Mouse (Mus musculus) CH12.LX (cell line): ENCODE measurements around the gene Tnip3. TPM values are rescaled to one million over a fixed set of nuclear protein-coding genes. Genes with fewer than 3 reads are reported as not detected.

Experiments
- DNase-seq: peaks from one replicate; pipeline ENCODE4 v3.0.0-alpha.2; 2013; ENCODE audit errors: extremely low read depth
- H3K27ac ChIP-seq: 2 replicates; pipeline ENCODE4 v1.5.1; 2012; ENCODE audit warnings: low read depth, mild to moderate bottlenecking, control low read depth, moderate library complexity; ENCODE audit not compliant: insufficient read depth
- H3K27me3 ChIP-seq: replicated peaks from 2 replicates; pipeline ENCODE3; 2012; ENCODE audit warnings: inconsistent platforms
- H3K36me3 ChIP-seq, 2 experiments: replicated peaks in 1 of 2; 2 replicates each; pipeline versions ENCODE3 to v1.6.1; 2012; ENCODE audit warnings: inconsistent platforms in 1 of 2, low read length in 1 of 2, mild to moderate bottlenecking in 1 of 2, mixed read lengths in 1 of 2, moderate library complexity in 1 of 2; ENCODE audit not compliant: control insufficient read depth in 1 of 2, insufficient read depth in 1 of 2
- H3K4me1 ChIP-seq, 2 experiments: 2 replicates each; pipeline ENCODE4 v1.6.1; 2012; ENCODE audit warnings: inconsistent platforms in 1 of 2, moderate library complexity in 1 of 2; ENCODE audit not compliant: insufficient read depth in 2 of 2, control insufficient read depth in 1 of 2
- H3K4me2 ChIP-seq: 2 replicates; pipeline ENCODE4 v1.6.1; 2012; ENCODE audit warnings: low read depth, mild to moderate bottlenecking, control low read depth; ENCODE audit not compliant: poor library complexity, insufficient read depth, severe bottlenecking
- H3K4me3 ChIP-seq, 3 experiments: fragments of 150-350 bp in 1 of 3; sonication (generic) in 1 of 3; replicated peaks in 1 of 3; 2 replicates each; pipeline versions ENCODE3 to v1.5.1; 2011 to 2012; ENCODE audit warnings: low read depth in 2 of 3, low read length in 2 of 3, mild to moderate bottlenecking in 2 of 3, moderate library complexity in 2 of 3, control low read depth in 1 of 3, improper control_type of control experiment in 1 of 3, inconsistent platforms in 1 of 3, mixed read lengths in 1 of 3; ENCODE audit not compliant: poor library complexity in 1 of 3
- H3K79me2 ChIP-seq: replicated peaks from 2 replicates; pipeline ENCODE4 v1.6.1; 2012; ENCODE audit warnings: mild to moderate bottlenecking, moderate library complexity; ENCODE audit not compliant: control insufficient read depth, poor library complexity, insufficient read depth, severe bottlenecking; ENCODE audit errors: extremely low read depth
- H3K9ac ChIP-seq: 2 replicates; pipeline ENCODE4 v1.6.1; 2012; ENCODE audit warnings: low read depth, mild to moderate bottlenecking, control low read depth, moderate library complexity; ENCODE audit not compliant: insufficient read depth
- H3K9me3 ChIP-seq: replicated peaks from 2 replicates; pipeline ENCODE3; 2012; ENCODE audit warnings: low read length, inconsistent platforms, mixed read lengths
- BHLHE40 ChIP-seq: IDR thresholded peaks from 2 replicates; pipeline ENCODE4 v1.6.1; 2011; ENCODE audit warnings: mild to moderate bottlenecking, low read depth, low read length, improper control_type of control experiment
- CHD1 ChIP-seq: IDR thresholded peaks from 2 replicates; pipeline ENCODE4 v1.6.1; 2012; ENCODE audit warnings: low read depth, low read length, improper control_type of control experiment, inconsistent platforms
- CHD2 ChIP-seq: IDR thresholded peaks from 2 replicates; pipeline ENCODE4 v1.6.1; 2011; ENCODE audit warnings: low read length, improper control_type of control experiment
- E2F4 ChIP-seq: IDR thresholded peaks from 2 replicates; pipeline ENCODE4 v1.6.1; 2011; ENCODE audit warnings: low read depth, low read length, improper control_type of control experiment; ENCODE audit not compliant: insufficient replicate concordance
- EP300 ChIP-seq: IDR thresholded peaks from 2 replicates; pipeline ENCODE4 v1.6.1; 2011; ENCODE audit warnings: low read length, improper control_type of control experiment
- GABPA ChIP-seq: IDR thresholded peaks from 2 replicates; pipeline ENCODE4 v1.6.1; 2012; ENCODE audit warnings: low read depth, low read length, improper control_type of control experiment, inconsistent platforms; ENCODE audit not compliant: insufficient replicate concordance
- HCFC1 ChIP-seq: IDR thresholded peaks from 2 replicates; pipeline ENCODE4 v1.6.1; 2012; ENCODE audit warnings: low read depth, mild to moderate bottlenecking, inconsistent platforms, low read length, improper control_type of control experiment
- JUND ChIP-seq: conservative IDR thresholded peaks from 2 replicates; pipeline ENCODE4 v1.6.1; 2011; ENCODE audit warnings: low read depth, low read length, improper control_type of control experiment
- KAT2A ChIP-seq: IDR thresholded peaks from 2 replicates; pipeline ENCODE4 v1.6.1; 2012; ENCODE audit warnings: low read length, improper control_type of control experiment, inconsistent platforms; ENCODE audit not compliant: insufficient replicate concordance
- MAFK ChIP-seq: IDR thresholded peaks from 2 replicates; pipeline ENCODE4 v1.6.1; 2011; ENCODE audit warnings: low read length, improper control_type of control experiment; ENCODE audit not compliant: insufficient replicate concordance
- MEF2A ChIP-seq: IDR thresholded peaks from 2 replicates; pipeline ENCODE4 v1.6.1; 2014; ENCODE audit warnings: low read depth, mild to moderate bottlenecking, inconsistent platforms, low read length, improper control_type of control experiment, borderline replicate concordance
- NELFE ChIP-seq: IDR thresholded peaks from 2 replicates; pipeline ENCODE4 v1.6.1; 2011; ENCODE audit warnings: low read depth, low read length, improper control_type of control experiment
- NRF1 ChIP-seq: IDR thresholded peaks from 2 replicates; pipeline ENCODE4 v1.6.1; 2014; ENCODE audit warnings: low read depth, mild to moderate bottlenecking, inconsistent platforms, low read length, improper control_type of control experiment, moderate library complexity
- POLR2A ChIP-seq: IDR thresholded peaks from 2 replicates; pipeline ENCODE4 v1.6.1; 2011; ENCODE audit warnings: low read depth, mild to moderate bottlenecking, improper control_type of control experiment, low read length
- POLR2AphosphoS2 ChIP-seq: IDR thresholded peaks from 2 replicates; pipeline ENCODE4 v1.6.1; 2011; ENCODE audit warnings: low read depth, low read length, improper control_type of control experiment
- RAD21 ChIP-seq: IDR thresholded peaks from 2 replicates; pipeline ENCODE4 v1.6.1; 2011; ENCODE audit warnings: low read depth, mild to moderate bottlenecking, low read length, improper control_type of control experiment, moderate library complexity
- RCOR1 ChIP-seq: conservative IDR thresholded peaks from 2 replicates; pipeline ENCODE4 v1.6.1; 2012; ENCODE audit warnings: low read depth, mild to moderate bottlenecking, inconsistent platforms, low read length, improper control_type of control experiment
- SIN3A ChIP-seq: IDR thresholded peaks from 2 replicates; pipeline ENCODE4 v1.6.1; 2012; ENCODE audit warnings: low read length, improper control_type of control experiment, inconsistent platforms
- TBP ChIP-seq: conservative IDR thresholded peaks from 2 replicates; pipeline ENCODE4 v1.6.1; 2011; ENCODE audit warnings: low read depth, low read length, improper control_type of control experiment
- TCF12 ChIP-seq: IDR thresholded peaks from 2 replicates; pipeline ENCODE4 v1.6.1; 2014; ENCODE audit warnings: low read depth, mild to moderate bottlenecking, inconsistent platforms, low read length, improper control_type of control experiment
- UBTF ChIP-seq: IDR thresholded peaks from 2 replicates; pipeline ENCODE4 v1.6.1; 2012; ENCODE audit warnings: low read depth, mild to moderate bottlenecking, inconsistent platforms, low read length, improper control_type of control experiment, moderate library complexity
- ZNF384 ChIP-seq: IDR thresholded peaks from 2 replicates; pipeline ENCODE4 v1.6.1; 2012; ENCODE audit warnings: low read depth, low read length, improper control_type of control experiment, inconsistent platforms
- dilution Hi-C: fragments of 300-500 bp; cut with MboI; formaldehyde crosslinking; loops from 2 replicates; pipeline ENCODE4 v1.14.3; 2020; ENCODE audit warnings: low sequenced_read_pairs; ENCODE audit not compliant: extremely low pct_unique_long_range_greater_than_20kb, extremely low pct_ligation_motif_present
- in situ Hi-C: fragments of 300-500 bp; cut with MboI; formaldehyde crosslinking; loops from 3 replicates; pipeline ENCODE4 v1.14.3; 2019; ENCODE audit warnings: low sequenced_read_pairs, low pct_ligation_motif_present, low pct_unique_long_range_greater_than_20kb, mixed read lengths
- polyA plus RNA-seq: library from polyadenylated mRNA; unstranded; fragments of >175 nt; gene quantifications from 2 replicates; pipeline ENCODE4 v1.2.1, GENCODE M21; 2012; ENCODE audit warnings: low read depth; ENCODE audit not compliant: insufficient read length
- total RNA-seq, 2 experiments: library from RNA; depleted of rRNA; stranded (reverse); fragments of 300-350 nt in 1 of 2; fragments of >200 nt in 1 of 2; gene quantifications; 2 replicates each; pipeline ENCODE4 v1.2.3; 2012 to 2014

The Tnip3 gene
- total and polyA plus RNA-seq, 3 experiments, result 1.4 to 2.5 (median 2.5) TPM

GRCm38 (mm10) chr6:65538921-65539320 is 13.8 kb downstream of the Tnip3 start:
- in situ Hi-C loops, result no loop called here
- H3K27me3 ChIP-seq, result no peaks in the 10 kb centered on the region
- peaks cover 5 to 11% of the 10 kb centered on the region in 2 experiments; a peak in 3 of 4 replicates for H3K4me1 ChIP-seq
- no peaks in the 10 kb centered on the region for H3K79me2 ChIP-seq
- H3K4me2 ChIP-seq, result 0 out of 2 replicates have a peak overlapping the region, but pooled peaks have one; percentile 74
- peak overlapping the region; percentile 63; the same call in 1 of the 2 replicates for H3K9ac ChIP-seq
- no peak for TF ChIP-seq TCF12
- no peak for TF ChIP-seq ZNF384
- TF ChIP-seq HCFC1, result no peak
- TF ChIP-seq CHD2, result no peak
- TF ChIP-seq UBTF, result no peak
- TF ChIP-seq JUND, result no peak
- TF ChIP-seq SIN3A, result no peak
- no peak for TF ChIP-seq MEF2A
- TF ChIP-seq RAD21, result no peak
- no peak for TF ChIP-seq KAT2A
- no peak for TF ChIP-seq NRF1
- TF ChIP-seq GABPA, result no peak
- TF ChIP-seq CHD1, result no peak
- no peak for TF ChIP-seq POLR2A
- TF ChIP-seq BHLHE40, result no peak
- no peak for TF ChIP-seq EP300
- TF ChIP-seq NELFE, result no peak
- TF ChIP-seq MAFK, result no peak
- TF ChIP-seq POLR2AphosphoS2, result no peak
- no peak for TF ChIP-seq E2F4
- DNase-seq, result no peak
- H3K4me3 ChIP-seq, result no peak overlapping the region
- no peaks in the 10 kb centered on the region for H3K9me3 ChIP-seq
- no peaks in the 10 kb centered on the region for H3K36me3 ChIP-seq
- H3K27ac ChIP-seq, result no peak overlapping the region
- dilution Hi-C loops, result no loop called here

GRCm38 (mm10) chr6:65540138-65540537 is 15.0 kb downstream of the Tnip3 start:
- peaks cover 5 to 14% of the 10 kb centered on the region in 2 experiments; a peak in 3 of 4 replicates for H3K4me1 ChIP-seq
- no peak for DNase-seq
- no peaks in the 10 kb centered on the region for H3K27me3 ChIP-seq
- H3K79me2 ChIP-seq, result no peaks in the 10 kb centered on the region
- no peak overlapping the region for H3K27ac ChIP-seq
- no peak for TF ChIP-seq TBP
- no peak for TF ChIP-seq CHD1
- TF ChIP-seq RCOR1, result no peak
- dilution Hi-C loops (no loop called here), in situ Hi-C loops (no loop called here)
- no peak overlapping the region for H3K4me3 ChIP-seq
- H3K36me3 ChIP-seq, result no peaks in the 10 kb centered on the region
- no peak overlapping the region for H3K4me2 ChIP-seq
- H3K9ac ChIP-seq, result no peak overlapping the region
- no peaks in the 10 kb centered on the region for H3K9me3 ChIP-seq
